Mouse (Mus musculus): ENCODE results near the gene Pcsk6.

DNA sequence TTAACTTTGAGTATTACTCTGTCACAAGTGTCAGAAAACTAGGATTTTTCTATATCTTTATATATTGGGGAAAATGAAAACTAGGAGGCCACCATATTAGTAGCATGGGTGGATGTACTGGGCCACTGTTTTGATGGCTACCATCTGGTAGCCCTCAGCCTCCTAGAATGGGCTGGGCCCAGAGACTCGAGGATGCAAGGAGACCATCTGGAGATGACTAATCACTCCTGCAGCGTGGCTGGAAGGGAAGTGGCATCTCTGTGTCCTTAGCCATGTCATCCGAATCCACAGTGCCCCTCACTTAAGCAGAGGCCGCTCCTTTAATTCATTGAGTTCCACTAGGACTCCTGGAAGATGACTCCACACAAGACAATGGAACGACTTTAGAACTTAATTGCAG, 115.8 kb downstream of the Pcsk6 start:
- no peak for TF ChIP-seq EP300 (IDR thresholded peaks at IDR 0.05; ENCODE audit: low read depth)
- no peak for TF ChIP-seq CTCF (IDR thresholded peaks at IDR 0.05; ENCODE audit: low read depth)

Data from liver, embryonic 14.5 days (tissue).